Mouse (Mus musculus) ES-E14 (cell line): ENCODE data around the gene BC003965.

Experiments
- CHD2 ChIP-seq: IDR thresholded peaks from 2 replicates; pipeline ENCODE4 v1.6.1; 2014; ENCODE audit warnings: mild to moderate bottlenecking, low read depth, low read length, inconsistent platforms
- MAFK ChIP-seq: IDR thresholded peaks from 2 replicates; pipeline ENCODE4 v1.6.1; 2014; ENCODE audit warnings: mild to moderate bottlenecking, low read depth, low read length, inconsistent platforms; ENCODE audit not compliant: insufficient read depth
- ZNF384 ChIP-seq: IDR thresholded peaks from 2 replicates; pipeline ENCODE4 v1.6.1; 2012; ENCODE audit warnings: low read depth, low read length, inconsistent platforms

DNA sequence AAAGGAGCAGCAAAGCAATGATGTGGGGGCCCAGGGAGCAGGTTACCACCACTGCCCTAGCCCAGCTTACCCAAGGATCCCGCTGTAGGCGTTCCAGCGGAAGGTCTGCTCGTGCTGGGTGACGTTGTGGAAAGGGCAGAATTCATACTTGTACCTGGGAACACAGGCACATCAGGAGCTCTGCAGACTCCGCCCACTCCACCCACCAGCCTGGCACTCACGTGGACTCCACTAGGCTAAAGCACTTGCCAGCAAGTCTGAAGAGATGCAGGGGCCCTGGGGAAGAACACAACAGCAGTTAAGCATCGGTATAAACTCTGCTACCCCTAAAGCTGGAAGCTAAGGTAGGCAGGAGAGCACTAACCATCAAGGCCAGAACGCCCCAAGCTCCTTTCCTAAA, 51.3 kb downstream of the BC003965 start:
- no peak for TF ChIP-seq MAFK
- TF ChIP-seq CHD2 = no peak
- TF ChIP-seq ZNF384 = no peak
